Mouse (Mus musculus) testis, adult 2 months (tissue): ENCODE data around the gene Mapk8ip1. TPM values are rescaled to one million over a fixed set of nuclear protein-coding genes. Genes with fewer than 3 reads are reported as not detected.

Experiments used
- H3K27ac ChIP-seq: fragments of 200-500 bp; 2 replicates; pipeline ENCODE4 v1.5.1; 2012; ENCODE audit warnings: low read depth, low read length; ENCODE audit not compliant: control insufficient read depth, insufficient read depth
- H3K27me3 ChIP-seq: fragments of 200-500 bp; 2 replicates; pipeline ENCODE4 v1.6.1; 2012; ENCODE audit warnings: mild to moderate bottlenecking, low read length, moderate library complexity; ENCODE audit not compliant: control insufficient read depth, insufficient read depth
- H3K36me3 ChIP-seq: fragments of 200-500 bp; 2 replicates; pipeline ENCODE4 v1.6.1; 2012; ENCODE audit warnings: mild to moderate bottlenecking, low read length; ENCODE audit not compliant: control insufficient read depth, insufficient read depth
- H3K4me1 ChIP-seq: fragments of 200-500 bp; 2 replicates; pipeline ENCODE4 v1.6.1; 2012; ENCODE audit warnings: low read length; ENCODE audit not compliant: control insufficient read depth, insufficient read depth
- H3K4me3 ChIP-seq: fragments of 200-500 bp; 2 replicates; pipeline ENCODE4 v1.5.1; 2012; ENCODE audit warnings: low read depth, mild to moderate bottlenecking, low read length, moderate library complexity, mixed read lengths; ENCODE audit not compliant: control insufficient read depth
- CTCF ChIP-seq: fragments of 200-500 bp; IDR thresholded peaks from 2 replicates; pipeline ENCODE4 v1.5.1; 2012; ENCODE audit warnings: low read depth, mild to moderate bottlenecking, inconsistent platforms, low read length, moderate library complexity; ENCODE audit not compliant: control insufficient read depth, insufficient read depth, insufficient replicate concordance
- POLR2A ChIP-seq: fragments of 200-500 bp; IDR thresholded peaks from 2 replicates; pipeline ENCODE4 v1.6.1; 2012; ENCODE audit warnings: low read depth, mild to moderate bottlenecking, inconsistent platforms, low read length, moderate library complexity; ENCODE audit not compliant: control insufficient read depth
- polyA plus RNA-seq: library from polyadenylated mRNA; depleted of rRNA; stranded (reverse); fragments of >200 nt; gene quantifications from 2 replicates; pipeline ENCODE4 v1.2.3, GENCODE M21; 2012

The Mapk8ip1 gene
- polyA plus RNA-seq, 1 experiment, result 23.2 TPM

- H3K36me3 ChIP-seq, result no peaks in the 10 kb centered on the region
- TF ChIP-seq CTCF, result no peak
- TF ChIP-seq POLR2A, result no peak
- peaks cover 14% of the 10 kb centered on the region for H3K4me1 ChIP-seq
- H3K27ac ChIP-seq, result no peak overlapping the region
- H3K27me3 ChIP-seq, result no peaks in the 10 kb centered on the region
- no peak overlapping the region for H3K4me3 ChIP-seq
Measured at GRCm38 (mm10) chr2:92397436-92397835, 3.6 kb downstream of the Mapk8ip1 start.

- peaks cover 16% of the 10 kb centered on the region for H3K4me1 ChIP-seq
- no peak for TF ChIP-seq CTCF
- TF ChIP-seq POLR2A, result no peak
Measured at GRCm38 (mm10) chr2:92395535-92395934, 5.5 kb downstream of the Mapk8ip1 start.

GRCm38 (mm10) chr2:92392318-92393264 is 8.5 kb downstream of the Mapk8ip1 start:
- peak overlapping the region; percentile 28 for H3K4me3 ChIP-seq
- TF ChIP-seq POLR2A (no peak), CTCF (no peak)
- no peaks in the 10 kb centered on the region for H3K36me3 ChIP-seq
- H3K4me1 ChIP-seq, result peaks cover 23% of the 10 kb centered on the region
- no peak overlapping the region for H3K27ac ChIP-seq
- no peaks in the 10 kb centered on the region for H3K27me3 ChIP-seq

More at GRCm38 (mm10) chr2:92395535-92395934, 5.5 kb downstream of the Mapk8ip1 start:
- Histone ChIP-seq H3K27ac (no peak overlapping the region), H3K36me3 (no peaks in the 10 kb centered on the region), H3K27me3 (no peaks in the 10 kb centered on the region), H3K4me3 (no peak overlapping the region)

GRCm38 (mm10) chr2:92391703-92392317 is 9.3 kb downstream of the Mapk8ip1 start:
- Histone ChIP-seq H3K27me3 (no peaks in the 10 kb centered on the region), H3K4me3 (peak overlapping the region; percentile 49), H3K36me3 (no peaks in the 10 kb centered on the region), H3K4me1 (peaks cover 23% of the 10 kb centered on the region), H3K27ac (no peak overlapping the region)
- TF ChIP-seq CTCF, result no peak
- TF ChIP-seq POLR2A, result no peak

- H3K27me3 ChIP-seq, result no peaks in the 10 kb centered on the region
- no peak for TF ChIP-seq CTCF
- TF ChIP-seq POLR2A, result no peak
- H3K4me1 ChIP-seq, result peaks cover 23% of the 10 kb centered on the region
- no peaks in the 10 kb centered on the region for H3K36me3 ChIP-seq
- no peak overlapping the region for H3K27ac ChIP-seq
- H3K4me3 ChIP-seq, result peak overlapping the region; percentile 49
Measured at GRCm38 (mm10) chr2:92391116-92391515, 9.9 kb downstream of the Mapk8ip1 start.

- Histone ChIP-seq H3K4me1 (peaks cover 23% of the 10 kb centered on the region), H3K27me3 (no peaks in the 10 kb centered on the region), H3K36me3 (no peaks in the 10 kb centered on the region), H3K27ac (no peak overlapping the region), H3K4me3 (peak overlapping the region; percentile 81)
- no peak for TF ChIP-seq POLR2A
- TF ChIP-seq CTCF, result no peak
Measured at GRCm38 (mm10) chr2:92390206-92390930, 10.7 kb downstream of the Mapk8ip1 start.

GRCm38 (mm10) chr2:92389645-92390044 is 11.4 kb downstream of the Mapk8ip1 start:
- Histone ChIP-seq H3K36me3 (no peaks in the 10 kb centered on the region), H3K4me1 (peaks cover 23% of the 10 kb centered on the region), H3K27ac (no peak overlapping the region), H3K27me3 (no peaks in the 10 kb centered on the region), H3K4me3 (peak overlapping the region; percentile 81)
- no peak for TF ChIP-seq POLR2A
- TF ChIP-seq CTCF, result no peak
